Mouse (Mus musculus) forebrain, embryonic 10.5 days (tissue): Measurements from ENCODE around the gene Strbp. TPM values are rescaled to one million over a fixed set of nuclear protein-coding genes. Genes with fewer than 3 reads are reported as not detected.
A peak's percentile ranks its signal among the peaks of the same experiment; 100 is the strongest.

ENCODE experiments used
- DNase-seq: peaks from one replicate; pipeline ENCODE4 v3.0.0-alpha.2; 2017; ENCODE audit warnings: low spot score; ENCODE audit errors: extremely low spot score
- H3K27ac ChIP-seq: fragments of 300-500 bp; sonication (generic); 2 replicates; pipeline ENCODE4 v1.5.1; 2016; ENCODE audit warnings: mild to moderate bottlenecking
- H3K27me3 ChIP-seq: fragments of 300-500 bp; sonication (generic); 2 replicates; pipeline ENCODE4 v1.6.1; 2016; ENCODE audit warnings: mild to moderate bottlenecking; ENCODE audit not compliant: poor library complexity, severe bottlenecking
- H3K36me3 ChIP-seq: fragments of 300-500 bp; sonication (generic); replicated peaks from 2 replicates; pipeline ENCODE4 v1.6.1; 2016; ENCODE audit warnings: mild to moderate bottlenecking, moderate library complexity
- H3K4me1 ChIP-seq: fragments of 300-500 bp; sonication (generic); 2 replicates; pipeline ENCODE4 v1.6.1; 2016
- H3K4me3 ChIP-seq: fragments of 300-500 bp; sonication (generic); 2 replicates; pipeline ENCODE4 v1.5.1; 2016; ENCODE audit warnings: mild to moderate bottlenecking, moderate library complexity
- H3K9me3 ChIP-seq: fragments of 300-500 bp; sonication (generic); 2 replicates; pipeline ENCODE4 v1.6.1; 2016; ENCODE audit warnings: mild to moderate bottlenecking, moderate library complexity
- WGBS: fragments of 180-500 bp; shearing (Covaris S2); methylation state at CpG from one replicate; pipeline ENCODE4 v1.1.7; 2016; 5-methylcytosine and 5-hydroxymethylcytosine counted together
- polyA plus RNA-seq: library from polyadenylated mRNA; unstranded; fragments of >200 nt; fragmentation: Nextera tagmentation; extraction: Ambion mirVana; gene quantifications from 2 replicates; pipeline ENCODE4 v1.2.1, GENCODE M21; 2016

Gene Strbp
- polyA plus RNA-seq, 1 experiment from 2014 or later, result 68.8 TPM

GRCm38 (mm10) chr2:37488956-37489355 is 214.7 kb downstream of the Strbp start:
- Histone ChIP-seq H3K27me3 (no peaks in the 10 kb centered on the region), H3K27ac (no peak overlapping the region), H3K4me1 (no peaks in the 10 kb centered on the region), H3K36me3 (peaks cover 90% of the 10 kb centered on the region), H3K9me3 (no peaks in the 10 kb centered on the region), H3K4me3 (no peak overlapping the region)
- 92% methylated on average over 2 of the region's 2 CpGs for WGBS
- no peak for DNase-seq

GRCm38 (mm10) chr2:37486408-37486807 is 217.3 kb downstream of the Strbp start:
- H3K9me3 ChIP-seq, result no peaks in the 10 kb centered on the region
- no peak overlapping the region for H3K27ac ChIP-seq
- no peaks in the 10 kb centered on the region for H3K27me3 ChIP-seq
- no peak overlapping the region for H3K4me3 ChIP-seq
- no peak for DNase-seq
- H3K36me3 ChIP-seq, result peaks cover 87% of the 10 kb centered on the region
- H3K4me1 ChIP-seq, result no peaks in the 10 kb centered on the region

GRCm38 (mm10) chr2:37485370-37485769 is 218.3 kb downstream of the Strbp start:
- H3K36me3 ChIP-seq, result peaks cover 84% of the 10 kb centered on the region
- no peak for DNase-seq
- no peaks in the 10 kb centered on the region for H3K4me1 ChIP-seq
- no peaks in the 10 kb centered on the region for H3K9me3 ChIP-seq
- no peaks in the 10 kb centered on the region for H3K27me3 ChIP-seq
- 97% methylated on average over 1 of the region's 1 CpGs for WGBS
- H3K4me3 ChIP-seq, result no peak overlapping the region
- H3K27ac ChIP-seq, result no peak overlapping the region

GRCm38 (mm10) chr2:37484165-37484564 is 219.5 kb downstream of the Strbp start:
- Histone ChIP-seq H3K4me1 (no peaks in the 10 kb centered on the region), H3K27ac (no peak overlapping the region), H3K36me3 (peaks cover 81% of the 10 kb centered on the region), H3K4me3 (no peak overlapping the region), H3K9me3 (no peaks in the 10 kb centered on the region), H3K27me3 (no peaks in the 10 kb centered on the region)
- DNase-seq, result no peak
- WGBS, result 94% methylated on average over 2 of the region's 2 CpGs

- H3K27ac ChIP-seq, result no peak overlapping the region
- no peaks in the 10 kb centered on the region for H3K4me1 ChIP-seq
- no peak for DNase-seq
- no peaks in the 10 kb centered on the region for H3K27me3 ChIP-seq
- H3K36me3 ChIP-seq, result peaks cover 88% of the 10 kb centered on the region
- WGBS, result 94% methylated on average over 2 of the region's 2 CpGs
- H3K4me3 ChIP-seq, result no peak overlapping the region
- H3K9me3 ChIP-seq, result no peaks in the 10 kb centered on the region
Measured at GRCm38 (mm10) chr2:37480039-37480438, 223.6 kb downstream of the Strbp start.

GRCm38 (mm10) chr2:37479559-37479958 is 224.1 kb downstream of the Strbp start:
- Histone ChIP-seq H3K4me1 (no peaks in the 10 kb centered on the region), H3K27me3 (no peaks in the 10 kb centered on the region), H3K9me3 (no peaks in the 10 kb centered on the region), H3K4me3 (no peak overlapping the region), H3K27ac (no peak overlapping the region), H3K36me3 (peaks cover 86% of the 10 kb centered on the region)
- no peak for DNase-seq

- Histone ChIP-seq H3K4me1 (no peaks in the 10 kb centered on the region), H3K27ac (no peak overlapping the region), H3K4me3 (no peak overlapping the region), H3K9me3 (no peaks in the 10 kb centered on the region), H3K27me3 (no peaks in the 10 kb centered on the region), H3K36me3 (peaks cover 33% of the 10 kb centered on the region)
- DNase-seq, result no peak
- 97% methylated on average over 4 of the region's 4 CpGs for WGBS
Measured at GRCm38 (mm10) chr2:37466266-37466665, 237.4 kb downstream of the Strbp start.

- Histone ChIP-seq H3K27me3 (no peaks in the 10 kb centered on the region), H3K27ac (no peak overlapping the region), H3K9me3 (no peaks in the 10 kb centered on the region; the same call in 1 of the 2 replicates), H3K36me3 (peaks cover 17% of the 10 kb centered on the region), H3K4me1 (no peaks in the 10 kb centered on the region), H3K4me3 (no peak overlapping the region)
- WGBS, result 94% methylated on average over 4 of the region's 4 CpGs
- no peak for DNase-seq
Measured at GRCm38 (mm10) chr2:37460707-37461106, 243.0 kb downstream of the Strbp start.

GRCm38 (mm10) chr2:37452376-37452760 is 251.3 kb downstream of the Strbp start:
- H3K27ac ChIP-seq, result peak overlapping the region; percentile 97
- DNase-seq, result no peak
- peaks cover 21% of the 10 kb centered on the region for H3K4me1 ChIP-seq
- WGBS, result under 1% methylated on average over 22 of the region's 24 CpGs
- peaks cover 3% of the 10 kb centered on the region; the same call in 1 of the 2 replicates for H3K36me3 ChIP-seq
- peak overlapping the region; percentile 98 for H3K4me3 ChIP-seq
- no peaks in the 10 kb centered on the region for H3K27me3 ChIP-seq
- no peaks in the 10 kb centered on the region for H3K9me3 ChIP-seq

GRCm38 (mm10) chr2:37451667-37452375 is 251.8 kb downstream of the Strbp start:
- peaks cover 5% of the 10 kb centered on the region; the same call in 1 of the 2 replicates for H3K36me3 ChIP-seq
- peak; percentile 93 for DNase-seq
- H3K9me3 ChIP-seq, result no peaks in the 10 kb centered on the region
- WGBS, result 9% methylated on average over 44 of the region's 44 CpGs
- H3K4me1 ChIP-seq, result peaks cover 21% of the 10 kb centered on the region
- peak overlapping the region; percentile 98 for H3K4me3 ChIP-seq
- H3K27me3 ChIP-seq, result no peaks in the 10 kb centered on the region
- peak overlapping the region; percentile 97 for H3K27ac ChIP-seq

- H3K4me1 ChIP-seq, result peaks cover 24% of the 10 kb centered on the region
- no peaks in the 10 kb centered on the region for H3K27me3 ChIP-seq
- H3K4me3 ChIP-seq, result peak within 1 kb of the TSS; percentile 84
- WGBS, result under 1% methylated on average over 51 of the region's 51 CpGs
- H3K36me3 ChIP-seq, result peaks cover 11% of the 10 kb centered on the region; the same call in 1 of the 2 replicates
- H3K9me3 ChIP-seq, result no peaks in the 10 kb centered on the region
- H3K27ac ChIP-seq, result peak within 1 kb of the TSS; percentile 95
- DNase-seq, result peak; percentile 98
Measured at GRCm38 (mm10) chr2:37442611-37443591, 260.8 kb downstream of the Strbp start, which contains the start of the genes Zbtb26, Zbtb6 and Rabgap1. Gene Zbtb26, minus strand, starts transcription at chr2:37443135. Gene Zbtb6, minus strand, starts transcription at chr2:37443171. Gene Rabgap1, plus strand, starts transcription at chr2:37443279.
